Comparison of ENCODE assay signal across 1 mouse cellular context in genomic region chr4:136027416-136028131, GRCm38 (mm10).
TF ChIP-seq lines count a peak whose summit lies in the region.

No protein-coding gene starts in this region.

TF ChIP-seq in CH12.LX, 34 proteins besides CTCF, POLR2A, EP300 and RAD21:
- TF ChIP-seq RCOR1 (conservative IDR thresholded peaks at IDR 0.05; ENCODE audit: low read depth, low read length) (no peak), NRF1 (IDR thresholded peaks at IDR 0.05; ENCODE audit: low read depth, low read length) (no peak), NELFE (IDR thresholded peaks at IDR 0.05; ENCODE audit: low read depth, low read length) (no peak), ZKSCAN1 (IDR thresholded peaks at IDR 0.05; ENCODE audit: borderline replicate concordance, low read depth, low read length) (no peak), MXI1 (IDR thresholded peaks at IDR 0.05; ENCODE audit: low read depth, low read length) (no peak), ETS1 (conservative IDR thresholded peaks at IDR 0.05; ENCODE audit: low read depth, low read length) (peak; percentile 66), JUND (conservative IDR thresholded peaks at IDR 0.05; ENCODE audit: low read depth, low read length) (0 out of 2 replicates have a peak, but pooled peaks have one; percentile 7), PAX5 (IDR thresholded peaks at IDR 0.05; ENCODE audit: low read length) (peak; percentile 89), KAT2A (IDR thresholded peaks at IDR 0.05; ENCODE audit: insufficient replicate concordance, low read length) (no peak), MAX (IDR thresholded peaks at IDR 0.05; ENCODE audit: low read length) (peak; percentile 81), MAFK (IDR thresholded peaks at IDR 0.05; ENCODE audit: insufficient replicate concordance, low read length) (no peak), HCFC1 (IDR thresholded peaks at IDR 0.05; ENCODE audit: low read depth, low read length) (0 out of 2 replicates have a peak, but pooled peaks have one; percentile 7), ELF1 (IDR thresholded peaks at IDR 0.05; ENCODE audit: low read depth, low read length) (no peak), BHLHE40 (IDR thresholded peaks at IDR 0.05; ENCODE audit: low read depth, low read length) (peak; percentile 64), TCF12 (IDR thresholded peaks at IDR 0.05; ENCODE audit: low read depth, low read length) (0 out of 2 replicates have a peak, but pooled peaks have one; percentile 43), ZC3H11A (IDR thresholded peaks at IDR 0.05; ENCODE audit: low read depth, low read length) (no peak), ZNF384 (IDR thresholded peaks at IDR 0.05; ENCODE audit: low read depth, low read length) (no peak), USF2 (conservative IDR thresholded peaks at IDR 0.05; ENCODE audit: low read depth, low read length) (no peak), MEF2A (IDR thresholded peaks at IDR 0.05; ENCODE audit: borderline replicate concordance, low read depth, low read length) (peak; percentile 7), MYC (IDR thresholded peaks at IDR 0.05; ENCODE audit: low read depth, low read length) (peak; percentile 71; the same call in 1 of the 2 replicates)
